Mouse (Mus musculus) brain, adult 2 months (tissue): ENCODE results near the gene Camk1d.
"Not testable (repeated sequence)": the region's sequence is repeated elsewhere in the genome, so short reads cannot be mapped to it uniquely, and the experiment has no call there.

Experiments
- DNase-seq: peaks from one replicate; pipeline ENCODE4 v3.0.0; 2011; ENCODE audit warnings: low read depth, low spot score

The Camk1d gene

DNA sequence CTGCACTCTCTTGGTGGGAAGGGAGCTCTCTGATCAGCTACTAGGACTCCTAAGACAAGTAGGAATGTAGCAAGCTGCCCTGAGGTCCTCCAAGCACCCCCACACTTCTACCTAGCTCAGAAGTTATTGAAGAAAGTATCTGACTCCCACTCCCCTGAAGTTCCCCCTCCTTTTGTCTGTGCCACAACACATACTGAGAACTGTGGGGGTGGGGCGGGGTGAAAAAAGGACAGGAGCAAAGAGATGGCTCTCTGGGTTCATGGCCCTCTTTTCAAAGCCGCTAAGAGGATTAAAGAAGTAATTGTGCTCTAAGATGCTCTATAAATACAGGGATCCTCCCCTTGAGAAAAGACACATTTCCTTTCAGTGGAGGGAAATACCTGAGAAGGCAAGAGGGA, 100.0 kb downstream of the Camk1d start:
- no peak for DNase-seq

DNA sequence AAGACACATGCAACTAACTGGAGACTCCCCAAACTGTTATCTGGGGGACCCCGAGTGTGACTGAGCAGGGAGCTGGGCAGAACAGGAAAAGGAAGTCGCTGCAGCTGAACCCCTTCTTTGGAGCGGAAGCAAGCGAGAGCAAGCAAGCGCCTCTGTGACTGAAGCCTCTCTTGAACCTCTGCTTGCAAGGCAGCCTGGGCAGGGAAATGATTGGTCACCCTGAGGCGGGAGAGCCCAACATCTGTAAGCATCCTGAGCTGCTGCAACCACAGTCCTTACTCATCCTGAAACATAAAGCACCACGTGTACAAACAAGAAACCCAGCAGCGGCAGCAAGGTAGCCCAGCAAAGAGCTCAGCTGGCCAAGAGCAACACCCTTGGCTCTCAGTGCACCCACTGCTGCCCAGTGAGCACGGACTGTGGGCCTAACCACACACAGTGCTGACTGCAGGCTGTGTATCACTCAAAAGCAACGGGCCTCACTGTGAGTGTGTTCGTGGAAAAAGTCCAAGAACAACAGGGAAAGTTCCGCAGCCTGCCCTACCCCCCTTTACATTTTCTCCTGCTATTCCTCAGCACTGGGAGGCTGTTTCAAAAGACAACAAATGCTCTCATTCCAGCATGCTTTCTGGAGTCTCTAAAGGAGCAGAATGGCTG, 100.5 kb downstream of the Camk1d start:
- peak; percentile 41 for DNase-seq

DNA sequence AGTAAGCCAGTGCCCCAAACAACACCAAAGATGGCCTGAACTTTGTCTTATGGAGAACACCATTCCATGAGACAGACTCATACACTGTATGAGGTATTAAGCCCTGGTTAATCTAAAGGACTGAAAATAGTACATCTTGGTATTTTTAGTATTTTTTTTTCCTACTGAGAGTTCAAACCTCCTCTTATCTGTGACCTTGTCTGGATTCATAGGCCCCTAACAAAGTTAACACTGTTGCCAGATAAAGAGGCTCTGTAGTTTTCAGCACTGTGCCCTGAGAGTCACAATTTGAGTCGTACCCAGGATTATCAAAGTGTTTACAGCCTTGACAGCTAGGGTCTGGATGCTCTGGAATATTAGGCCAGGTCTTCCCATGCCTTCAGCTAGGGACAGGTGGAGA, 102.7 kb downstream of the Camk1d start:
- DNase-seq, result no peak

DNA sequence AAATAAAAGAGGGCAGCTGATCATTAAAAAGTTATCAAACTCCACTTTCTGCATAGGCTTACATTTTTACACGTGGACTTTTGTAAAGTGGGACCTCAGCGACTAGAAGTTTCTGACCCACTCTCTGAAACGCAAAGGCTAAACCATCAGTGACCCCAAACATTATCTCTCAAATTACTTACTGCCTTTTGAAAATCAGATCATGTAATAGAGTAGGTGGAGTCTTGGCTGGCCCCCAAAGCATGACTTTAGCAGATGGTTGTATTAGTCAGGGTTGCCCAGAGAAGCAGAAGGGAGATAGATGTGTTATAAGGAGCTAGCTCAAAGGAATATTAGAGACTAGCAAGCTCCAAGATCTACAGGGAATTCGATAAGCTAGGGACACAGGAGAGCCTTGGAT, 103.8 kb downstream of the Camk1d start:
- peak; percentile 61 for DNase-seq

DNA sequence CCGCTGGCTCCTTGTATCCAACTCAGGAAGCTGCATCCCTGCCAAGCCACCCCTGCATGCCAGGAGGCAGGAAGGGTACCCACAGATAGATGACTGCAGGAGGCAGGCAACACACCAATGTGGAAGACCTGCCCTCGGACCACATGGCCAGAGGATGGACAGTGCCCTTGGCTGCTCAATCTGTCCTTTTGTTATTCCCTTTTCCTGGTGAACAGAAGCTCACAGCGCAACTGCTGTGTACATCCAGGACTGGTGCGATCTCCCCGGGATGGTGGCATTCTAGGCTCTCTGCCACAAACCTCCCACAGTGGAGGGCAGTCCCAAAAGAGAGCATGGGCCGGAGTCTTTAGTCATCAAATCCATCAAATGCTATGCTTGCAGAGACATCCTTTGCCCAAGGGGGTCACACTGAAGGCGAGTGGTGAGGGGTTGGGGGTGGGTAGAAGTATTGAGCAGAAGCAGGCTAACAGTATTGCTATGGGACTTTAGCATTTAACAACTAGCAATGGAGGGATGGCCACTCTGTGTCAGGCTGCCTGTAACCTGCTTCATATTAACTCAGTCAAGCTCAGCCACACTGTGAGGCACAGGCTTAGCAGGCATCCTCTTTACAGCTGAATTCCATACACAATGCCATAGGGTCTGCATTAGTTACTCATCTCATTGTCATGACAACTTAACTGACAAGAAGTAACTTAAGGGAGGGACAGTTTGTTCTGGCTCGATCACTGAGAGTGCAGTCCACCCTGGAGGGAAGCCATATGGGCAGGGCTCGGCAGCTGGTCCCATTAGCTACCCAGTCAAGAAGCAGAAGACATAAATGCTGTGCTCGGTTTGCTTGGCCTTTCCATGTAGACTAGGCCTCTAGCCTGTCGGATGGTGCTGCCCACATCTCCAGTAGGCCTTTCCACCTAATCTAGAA, 106.1 kb downstream of the Camk1d start:
- DNase-seq, result peak; percentile 62

DNA sequence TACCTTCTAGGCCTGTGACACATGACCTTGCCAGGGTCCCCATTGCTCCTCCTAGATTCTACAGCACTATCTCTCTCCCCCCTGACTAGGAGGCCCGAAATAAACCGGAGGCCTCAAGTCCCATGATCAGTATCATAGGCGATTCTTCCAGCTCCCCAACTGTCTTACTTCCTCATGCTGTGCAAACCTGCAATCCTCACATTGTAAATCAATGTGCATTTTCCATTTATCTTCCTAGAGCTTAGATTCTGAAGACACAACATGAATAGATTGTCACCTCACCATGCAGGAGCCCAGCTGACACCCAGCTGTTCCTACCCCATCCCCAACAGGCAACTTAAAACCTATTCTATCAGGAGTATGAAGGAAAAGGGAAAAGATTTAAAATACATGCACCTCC, 108.5 kb downstream of the Camk1d start:
- no peak for DNase-seq

DNA sequence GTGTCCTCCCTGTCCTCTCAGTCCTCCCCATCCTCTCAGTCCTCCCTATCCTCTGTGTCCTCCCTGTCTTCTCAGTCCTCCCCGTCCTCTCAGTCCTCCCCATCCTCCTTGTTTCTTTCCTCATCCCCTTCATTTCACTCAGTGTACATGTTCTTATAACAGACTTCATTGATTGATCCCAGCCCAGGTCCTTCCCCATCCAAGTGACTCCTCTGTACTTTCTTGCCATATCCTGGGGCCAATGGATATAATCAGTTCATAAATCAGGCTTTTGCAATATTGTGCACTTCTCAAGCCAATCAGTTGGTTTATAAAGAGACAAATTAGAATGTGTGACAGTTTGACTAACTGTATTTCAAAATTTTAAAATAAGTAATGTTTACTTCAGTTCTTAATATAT, 112.3 kb downstream of the Camk1d start:
- DNase-seq, result no peak

DNA sequence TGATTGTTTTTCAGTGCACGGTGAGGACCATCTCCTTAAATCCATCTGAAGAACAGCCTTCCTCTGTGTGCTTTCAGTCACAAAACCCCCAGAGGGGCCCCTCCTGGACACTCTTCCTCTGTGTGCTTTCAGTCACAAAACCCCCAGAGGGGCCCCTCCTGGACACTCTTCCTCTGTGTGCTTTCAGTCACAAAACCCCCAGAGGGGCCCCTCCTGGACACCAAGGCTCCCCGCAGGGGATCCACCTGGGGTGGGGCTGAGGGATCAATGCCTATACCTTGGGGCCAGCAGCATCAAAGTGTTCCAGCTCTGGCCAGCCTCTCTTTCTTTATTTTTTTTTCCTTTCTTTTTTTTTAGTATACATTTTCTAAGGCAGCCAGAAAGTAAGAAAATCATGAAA, 113.1 kb downstream of the Camk1d start:
- DNase-seq, result not testable (repeated sequence)

DNA sequence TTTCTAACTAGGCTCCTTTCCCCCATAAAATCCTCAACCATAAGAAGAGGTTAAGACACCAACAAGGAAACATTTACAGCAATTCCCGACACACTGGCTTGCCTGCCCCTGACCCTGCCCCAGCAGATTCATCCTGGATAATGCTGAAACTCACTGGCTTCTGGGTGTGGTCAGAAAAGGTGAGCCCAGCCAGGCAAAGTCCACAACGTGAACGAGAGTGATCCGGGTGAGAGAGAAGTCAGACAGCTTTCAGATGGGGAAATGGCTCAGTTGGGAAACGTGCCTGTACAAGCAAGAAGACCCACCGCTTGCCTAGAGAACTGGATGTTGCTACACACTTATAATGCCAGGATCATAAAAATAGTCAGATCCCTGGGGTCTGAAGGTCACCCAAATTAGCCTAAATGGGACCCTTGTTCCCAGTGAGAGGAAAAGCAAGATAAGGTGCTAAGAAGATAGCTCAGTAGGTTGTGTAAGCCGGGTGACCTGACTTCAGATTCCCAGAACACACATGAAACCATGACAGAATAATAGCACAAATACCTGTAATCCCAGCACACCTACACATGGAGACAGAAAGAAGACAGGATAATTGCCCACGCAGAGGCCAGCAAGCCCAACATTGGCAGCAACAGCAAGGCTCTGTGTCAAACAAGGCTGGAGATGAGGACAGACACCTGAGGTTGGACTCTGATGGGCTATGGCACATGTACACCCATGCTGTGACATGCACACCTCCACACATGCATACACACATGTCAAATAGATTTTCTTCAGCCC, 113.9 kb downstream of the Camk1d start:
- DNase-seq, result no peak

DNA sequence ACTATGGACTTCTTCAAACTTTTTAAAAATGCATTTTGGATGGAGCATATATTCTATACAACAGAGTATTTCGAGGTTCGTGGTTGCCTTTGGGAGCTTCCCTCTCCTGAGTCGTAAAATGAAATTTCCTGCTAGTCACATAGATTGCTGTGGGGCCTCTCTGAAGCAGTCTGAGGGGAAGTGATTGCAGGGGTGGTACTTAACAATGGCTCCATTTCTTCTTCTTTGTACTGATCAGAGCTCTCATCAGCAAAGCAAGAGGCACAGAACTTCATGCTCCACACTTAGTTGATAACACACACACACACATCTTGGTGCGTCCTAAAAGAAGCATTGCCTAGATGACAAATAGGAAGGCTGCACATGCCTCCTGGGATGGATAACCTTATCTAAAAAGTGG, 114.6 kb downstream of the Camk1d start:
- DNase-seq, result no peak

DNA sequence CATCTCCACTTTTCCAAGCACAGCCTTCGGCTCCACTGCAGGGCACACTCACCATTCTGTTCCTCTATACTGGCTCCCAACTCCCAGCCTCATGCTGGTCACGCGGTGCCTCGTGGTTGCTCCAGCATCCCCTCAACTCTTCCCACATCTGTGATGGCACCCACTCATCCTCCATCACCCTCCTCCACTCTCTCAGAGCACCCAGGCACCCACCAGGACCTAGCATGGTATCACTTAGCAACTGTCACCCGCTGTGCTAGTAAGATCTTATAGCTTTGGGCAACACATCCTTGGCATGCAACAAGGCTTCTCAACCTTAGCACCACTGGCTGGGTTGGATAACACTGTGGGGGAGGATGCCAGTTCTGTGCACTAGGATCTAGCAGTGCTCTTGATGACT, 115.8 kb downstream of the Camk1d start:
- peak; percentile 59 for DNase-seq

DNA sequence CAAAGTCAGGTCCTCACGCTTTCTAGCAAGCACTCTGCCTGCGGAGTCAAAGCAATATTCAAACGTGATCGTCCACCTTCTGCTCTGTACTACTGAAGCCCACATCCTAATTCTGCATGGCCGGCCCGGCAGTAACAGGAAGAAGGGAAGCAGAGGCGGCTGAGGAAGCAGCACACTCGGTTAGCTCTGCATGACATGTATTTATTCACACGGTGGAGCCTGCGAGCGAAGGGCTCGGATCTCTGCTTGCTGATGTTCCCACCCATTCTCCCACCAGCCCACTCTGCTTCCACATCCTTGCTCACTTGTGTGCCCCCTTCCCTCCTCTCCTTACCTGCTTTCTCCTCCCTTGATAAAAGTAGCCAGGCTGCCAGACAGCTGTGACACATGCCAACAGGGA, 117.4 kb downstream of the Camk1d start:
- DNase-seq, result peak; percentile 52

DNA sequence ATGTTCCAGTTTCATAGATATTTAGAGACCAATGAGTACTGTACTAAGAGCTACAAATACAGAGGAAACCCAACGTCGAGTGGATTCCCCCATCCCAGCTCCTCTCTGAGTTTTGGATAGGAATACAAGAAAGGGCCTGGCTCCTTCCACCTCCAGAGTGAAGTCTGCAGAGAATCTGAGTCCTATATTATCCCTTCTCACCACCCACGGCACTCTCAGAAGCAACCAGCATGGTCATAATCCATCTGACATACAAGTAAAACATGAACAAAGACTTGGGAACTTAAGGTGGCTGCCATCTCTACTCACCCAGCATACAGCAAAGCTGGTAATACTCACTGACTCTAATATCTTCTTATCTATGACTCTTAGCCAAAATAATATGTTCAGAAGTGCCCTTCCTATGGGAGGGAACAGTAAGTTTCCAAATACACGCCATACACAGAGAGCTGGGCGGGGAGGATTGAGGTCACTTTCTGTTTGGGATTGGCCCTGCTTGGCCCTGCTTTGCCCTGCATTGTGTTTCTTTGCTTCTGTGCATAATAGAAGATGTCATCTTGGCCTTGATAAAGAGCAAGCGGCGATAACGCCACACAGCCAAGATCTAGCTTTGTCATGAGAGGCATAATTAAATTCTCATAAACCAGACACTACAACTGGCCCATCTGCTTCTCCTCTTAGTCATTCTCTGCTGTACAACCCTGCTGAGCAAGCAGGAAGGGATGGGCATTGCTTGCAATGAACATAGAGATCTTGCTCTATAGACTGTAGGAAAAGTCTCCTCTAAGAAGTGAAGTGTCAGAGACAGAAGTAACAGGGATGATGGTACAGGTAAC, 118.7 kb downstream of the Camk1d start:
- peak; percentile 79 for DNase-seq

DNA sequence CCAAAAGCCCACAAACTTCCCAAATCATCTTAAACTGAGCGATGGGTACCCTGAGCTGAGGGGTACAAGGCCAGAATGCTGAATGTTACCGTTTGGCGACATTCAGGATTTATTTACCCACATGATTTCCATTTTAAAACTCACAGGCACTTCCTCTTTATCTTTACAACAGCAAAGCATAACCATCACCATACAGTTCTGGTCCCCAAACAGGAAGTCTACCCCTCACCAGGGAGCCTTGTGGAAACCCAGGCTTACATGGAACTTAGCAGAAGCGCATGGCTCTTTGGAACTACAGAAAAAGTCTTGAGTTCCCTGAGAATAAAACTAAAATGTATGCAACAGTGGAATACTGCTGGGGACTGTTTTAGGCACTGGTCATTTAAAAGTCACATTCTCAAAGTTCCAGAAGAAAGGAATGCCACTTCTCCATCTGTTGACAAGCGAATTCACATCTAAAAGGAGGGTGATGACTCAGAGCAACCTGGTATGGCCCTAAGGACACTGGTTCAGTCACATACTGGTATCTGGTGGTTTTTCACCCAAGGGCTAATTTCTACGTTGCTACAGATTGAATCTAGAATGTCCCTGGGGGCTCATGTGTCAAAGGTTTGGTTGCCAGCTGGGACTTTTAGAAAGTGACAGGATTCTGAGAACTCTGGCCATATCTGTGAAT, 121.7 kb downstream of the Camk1d start:
- DNase-seq, result no peak

DNA sequence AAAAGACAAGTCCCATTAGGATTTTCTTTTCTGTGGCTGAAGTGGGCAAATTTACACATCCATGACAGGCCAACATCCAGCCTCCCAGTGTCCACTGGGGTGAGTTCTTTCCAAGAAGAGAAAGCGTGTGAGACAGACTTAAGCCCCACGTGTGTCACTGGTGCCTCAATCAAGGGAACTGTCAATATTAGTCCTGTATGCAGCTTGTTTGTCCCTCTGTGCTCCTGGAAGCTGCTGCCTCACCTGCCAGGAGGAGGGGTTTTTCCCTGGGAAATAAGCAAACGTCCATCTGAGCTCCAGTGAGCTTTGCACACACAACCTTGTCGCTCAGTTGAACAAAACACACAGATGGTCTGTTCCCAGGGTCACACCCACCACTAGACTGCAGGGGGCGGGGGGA, 124.2 kb downstream of the Camk1d start:
- no peak for DNase-seq

DNA sequence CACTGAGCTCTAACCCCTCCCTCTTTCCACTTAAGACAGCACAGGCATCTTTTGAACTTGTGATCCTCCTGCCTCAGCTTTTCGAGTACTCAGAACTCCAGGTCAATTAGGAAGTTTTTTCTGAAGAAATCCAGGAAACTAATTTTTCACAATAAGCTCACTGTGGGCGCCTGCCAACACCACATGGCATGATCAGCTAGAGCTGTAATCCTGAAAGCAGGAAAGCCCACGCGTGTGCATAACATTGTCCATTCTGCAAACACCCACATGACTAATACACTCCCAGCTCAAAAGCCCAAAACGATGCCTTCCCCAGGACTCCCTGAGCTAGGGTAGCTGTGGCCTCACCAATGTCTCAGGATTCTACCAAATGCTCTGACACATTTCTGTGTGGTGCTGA, 125.2 kb downstream of the Camk1d start:
- DNase-seq, result peak; percentile 67

DNA sequence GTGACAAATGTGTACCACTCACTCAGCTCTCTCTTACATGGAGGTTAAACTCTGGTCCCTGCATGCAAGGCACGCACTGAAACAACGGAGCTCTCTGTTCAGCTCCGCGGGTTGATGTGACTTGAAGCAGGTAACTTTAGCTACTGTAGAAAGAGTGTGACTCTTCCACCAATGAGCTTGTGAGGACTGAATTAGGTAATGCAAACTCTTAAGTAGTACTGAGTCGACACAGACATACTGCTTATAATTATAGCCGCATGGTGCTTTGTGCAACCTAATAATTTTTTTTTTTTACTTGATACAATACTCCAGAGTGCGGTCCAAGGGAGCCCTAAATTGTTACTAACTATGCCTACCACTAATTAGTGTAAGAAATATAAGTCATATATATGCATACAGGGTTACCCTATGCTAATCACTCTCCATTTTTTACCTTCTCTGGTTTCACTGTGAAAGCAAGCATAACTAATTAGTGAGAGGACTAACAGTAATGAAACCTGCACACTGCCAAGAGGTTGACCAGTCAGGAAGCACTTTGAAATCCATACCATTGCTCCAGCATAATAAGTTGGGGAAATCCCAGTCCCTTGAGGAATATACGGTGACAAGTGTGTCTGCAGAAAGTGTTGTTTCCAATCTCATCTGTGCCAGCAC, 125.9 kb downstream of the Camk1d start:
- DNase-seq, result no peak

DNA sequence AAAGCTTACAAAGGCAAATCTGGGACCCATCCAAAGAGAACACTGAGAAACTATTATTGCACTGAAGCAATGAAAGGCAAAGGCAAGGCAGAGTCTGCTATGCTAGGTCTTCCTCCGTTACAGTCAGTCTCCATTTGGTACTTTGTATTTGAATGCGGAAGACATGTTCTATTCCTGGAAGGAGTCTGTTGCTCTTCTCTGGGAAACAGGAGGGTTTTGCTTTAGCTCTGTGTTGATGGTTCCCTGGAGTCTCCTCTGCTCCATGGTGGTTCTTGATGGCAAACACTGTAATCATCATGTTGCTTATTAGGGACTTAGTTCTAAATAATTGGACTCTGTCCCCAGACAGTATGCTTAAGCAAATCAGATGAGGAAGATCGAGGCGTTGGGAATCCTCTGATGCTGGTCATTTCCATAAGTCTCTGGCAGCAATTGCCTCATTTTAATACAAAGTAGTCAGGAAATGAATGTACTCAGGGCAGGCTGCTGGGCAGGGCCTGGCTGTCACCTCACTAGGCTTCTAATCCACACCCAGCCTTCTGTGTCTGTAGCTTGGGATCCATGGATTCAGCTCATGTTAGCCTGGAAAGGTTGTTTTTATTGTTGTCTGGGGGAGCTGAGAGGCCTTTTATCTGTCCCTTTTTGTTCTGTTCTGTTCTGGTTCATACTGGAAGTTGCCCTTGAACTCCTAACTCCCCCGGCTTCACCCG, 129.8 kb downstream of the Camk1d start:
- no peak for DNase-seq

DNA sequence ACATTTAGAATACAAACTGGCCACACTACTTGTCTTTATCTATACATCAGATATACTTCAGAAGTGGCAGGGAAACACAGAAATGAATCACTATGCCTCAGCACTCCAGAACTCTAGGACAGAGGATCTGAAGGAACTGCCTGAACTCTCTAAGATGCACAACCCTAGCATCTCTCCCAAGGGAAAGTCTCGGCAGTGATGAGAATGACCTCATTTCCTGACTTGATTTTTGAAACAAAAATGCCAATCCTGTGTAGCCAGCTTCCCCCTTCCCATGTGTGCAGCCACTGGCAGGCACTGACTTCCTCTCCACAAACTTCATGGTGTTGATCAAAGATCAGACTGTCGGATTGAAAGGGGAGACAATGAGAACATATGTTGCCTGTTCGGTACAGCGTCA, 134.9 kb downstream of the Camk1d start:
- DNase-seq, result peak; percentile 37
